Mouse (Mus musculus) myocyte (in vitro differentiated cells): ENCODE measurements at regions not wholly inside any gene's neighbourhood (a gene's known extent, or its start where the extent isn't known, plus 50 kb on each side); places are given as distances from the start of the nearest gene placed in this dataset.

ENCODE experiments used
- POLR2A ChIP-seq: IDR thresholded peaks from one replicate; pipeline ENCODE4 v1.6.1; 2011; ENCODE audit warnings: low read depth, mild to moderate bottlenecking, control low read depth, moderate library complexity; ENCODE audit not compliant: insufficient read length
- USF1 ChIP-seq: IDR thresholded peaks from one replicate; pipeline ENCODE4 v1.6.1; 2011; ENCODE audit warnings: low read depth, mild to moderate bottlenecking, control low read depth, moderate library complexity

DNA sequence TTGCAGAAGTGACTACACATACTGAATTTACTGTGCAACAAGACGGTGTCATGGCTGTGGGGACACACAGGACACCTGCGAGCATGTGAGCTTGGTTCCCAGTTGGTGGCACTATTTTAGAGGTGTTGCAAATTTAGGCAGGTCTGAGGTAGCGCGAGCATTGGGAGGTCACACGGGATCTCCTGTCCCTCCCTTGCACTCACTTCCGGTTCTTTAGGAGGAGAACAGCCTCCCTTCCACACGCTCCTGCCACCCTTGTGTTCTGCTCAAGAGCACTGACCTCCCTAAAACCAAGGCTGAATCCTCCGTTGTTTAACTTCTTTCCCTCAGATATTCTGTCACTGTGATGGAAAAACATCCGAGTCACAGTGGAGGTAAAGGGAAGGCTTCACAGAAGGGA, 227.3 kb upstream of the Bmper start:
- no peak for TF ChIP-seq USF1
- TF ChIP-seq POLR2A = no peak
